ENCODE assay signal across 26 mouse cellular contexts in genomic region chr3:131141546-131141945, GRCm38 (mm10). TPM values are rescaled to one million over a fixed set of nuclear protein-coding genes. Genes with fewer than 3 reads are reported as not detected.
A peak's percentile ranks its signal among the peaks of the same experiment; 100 is the strongest.
DNase-seq lines count a peak whose midpoint lies in the region; ATAC-seq and TF ChIP-seq lines count a peak whose summit lies in the region.
"Had no signal": no experiment of that assay in that cellular context is flagged by ENCODE, and none has a peak within 500 bp of the region (broad histone marks: within the 10 kb centered on the region; RNA-seq: fewer than 3 reads in every experiment).

No protein-coding gene starts in this region.

- DNase-seq in forebrain, embryonic 11.5 days (ENCODE audit: low spot score), result peak; percentile 64
- peak; percentile 41 for DNase-seq in brain, embryonic 14.5 days (ENCODE audit: low read depth)
- DNase-seq in retina, embryonic 14.5 days (ENCODE audit: low spot score), result peak; percentile 43
- DNase-seq in thymus, postnatal 14 days, result peak; percentile 82
- no peak for DNase-seq in spleen, postnatal 36 days (ENCODE audit: low spot score in 2 of 2)
- no peak for DNase-seq in urinary bladder, postnatal 36 days (ENCODE audit: low spot score in 2 of 2)
- DNase-seq in kidney, adult 8-10 months, result no peak
- DNase-seq: adrenal gland, postnatal 36 days; cerebellum, adult 11-12 months; cerebellum, postnatal 10 days; gastrocnemius, postnatal 36 days; heart, postnatal 36 days; kidney, adult 9 months; kidney, postnatal 25 days; liver, embryonic 13.5 days; lung, postnatal 4 days; right cerebral cortex, adult 18-20 months had no signal

- no peak for ATAC-seq in forebrain, embryonic 11.5 days (replicated peaks; ENCODE audit: low FRiP score)
- ATAC-seq in forebrain, embryonic 12.5 days (ENCODE audit: low FRiP score), result no peak
- ATAC-seq: midbrain, embryonic 15.5 days had no signal

- H3K4me1 ChIP-seq in forebrain, embryonic 11.5 days (replicated peaks; ENCODE audit: control insufficient read depth, insufficient read depth, low read length), result peaks cover 17% of the 10 kb centered on the region; the same call in 1 of the 2 replicates
- peaks cover 46% of the 10 kb centered on the region for H3K4me1 ChIP-seq in forebrain, embryonic 12.5 days
- H3K4me1 ChIP-seq: liver, embryonic 13.5 days had no signal

- no peaks in the 10 kb centered on the region for H3K36me3 ChIP-seq in forebrain, embryonic 11.5 days (ENCODE audit: control insufficient read depth, insufficient read depth, low read length)
- no peaks in the 10 kb centered on the region for H3K36me3 ChIP-seq in forebrain, embryonic 12.5 days (replicated peaks)
- H3K36me3 ChIP-seq: heart, embryonic 15.5 days; hindbrain, embryonic 15.5 days; limb, embryonic 13.5 days; liver, embryonic 13.5 days; lung, embryonic 15.5 days; midbrain, embryonic 15.5 days; neural tube, embryonic 13.5 days had no signal

- H3K9ac ChIP-seq in forebrain, embryonic 11.5 days (ENCODE audit: low read length), result no peak overlapping the region
- no peak overlapping the region for H3K9ac ChIP-seq in forebrain, embryonic 12.5 days
- H3K9ac ChIP-seq: heart, embryonic 15.5 days; hindbrain, embryonic 15.5 days; limb, embryonic 13.5 days; liver, embryonic 13.5 days; lung, embryonic 15.5 days; midbrain, embryonic 15.5 days; neural tube, embryonic 13.5 days had no signal

- TF ChIP-seq POLR2A in brain, embryonic 14.5 days (IDR thresholded peaks at IDR 0.05; ENCODE audit: borderline replicate concordance, extremely low read depth, insufficient read depth, insufficient read length, poor library complexity, severe bottlenecking), result no peak

- TF ChIP-seq CTCF in brain, embryonic 14.5 days (IDR thresholded peaks at IDR 0.05; ENCODE audit: borderline replicate concordance, extremely low read depth, insufficient read depth, insufficient read length), result no peak

- 20% methylated on average over 4 of the region's 4 CpGs for WGBS in forebrain, embryonic 11.5 days
- 16% methylated on average over 4 of the region's 4 CpGs for WGBS in forebrain, embryonic 12.5 days

- H3K4me3 ChIP-seq in forebrain, embryonic 11.5 days (ENCODE audit: low read depth, low read length), result no peak overlapping the region
- H3K4me3 ChIP-seq in forebrain, embryonic 12.5 days (replicated peaks), result no peak overlapping the region
- H3K4me3 ChIP-seq: forebrain, embryonic 10.5 days; heart, embryonic 15.5 days; hindbrain, embryonic 15.5 days; limb, embryonic 13.5 days; liver, embryonic 13.5 days; lung, embryonic 15.5 days; midbrain, embryonic 15.5 days; myocyte; neural tube, embryonic 13.5 days had no signal

- H3K4me2 ChIP-seq in forebrain, embryonic 11.5 days (ENCODE audit: low read depth, low read length, severe bottlenecking), result no peak overlapping the region
- H3K4me2 ChIP-seq in forebrain, embryonic 12.5 days, result no peak overlapping the region
- H3K4me2 ChIP-seq: heart, embryonic 15.5 days; hindbrain, embryonic 15.5 days; limb, embryonic 13.5 days; liver, embryonic 13.5 days; lung, embryonic 15.5 days; midbrain, embryonic 15.5 days; neural tube, embryonic 13.5 days had no signal

- H3K9me3 ChIP-seq in forebrain, embryonic 11.5 days (ENCODE audit: control insufficient read depth, low read length), result no peaks in the 10 kb centered on the region
- H3K9me3 ChIP-seq in forebrain, embryonic 12.5 days, result no peaks in the 10 kb centered on the region
- H3K9me3 ChIP-seq: forebrain, embryonic 10.5 days; heart, embryonic 15.5 days; hindbrain, embryonic 15.5 days; limb, embryonic 13.5 days; liver, embryonic 13.5 days; lung, embryonic 15.5 days; midbrain, embryonic 15.5 days; neural tube, embryonic 13.5 days had no signal

- no peaks in the 10 kb centered on the region for H3K27me3 ChIP-seq in forebrain, embryonic 11.5 days (ENCODE audit: control insufficient read depth, insufficient read depth, low read length)
- H3K27me3 ChIP-seq in forebrain, embryonic 12.5 days, result peaks cover 6% of the 10 kb centered on the region; the same call in 1 of the 2 replicates
- H3K27me3 ChIP-seq: heart, embryonic 15.5 days; limb, embryonic 13.5 days; lung, embryonic 15.5 days; midbrain, embryonic 15.5 days had no signal

- H3K27ac ChIP-seq in forebrain, embryonic 11.5 days (ENCODE audit: low read depth, low read length), result no peak overlapping the region
- H3K27ac ChIP-seq in forebrain, embryonic 12.5 days, result no peak overlapping the region
- H3K27ac ChIP-seq: forebrain, embryonic 10.5 days; heart, embryonic 15.5 days; hindbrain, embryonic 15.5 days; limb, embryonic 13.5 days; liver, embryonic 13.5 days; lung, embryonic 15.5 days; midbrain, embryonic 15.5 days; neural tube, embryonic 13.5 days had no signal

RNA-seq across cellular contexts. Expression of gene Lef1, which starts 31.3 kb away (rescaled TPM):
- polyA plus RNA-seq in forebrain, embryonic 11.5 days (2014; fragmentation: Nextera tagmentation; extraction: Ambion mirVana), result 60.8 and 70.0 TPM in 2 replicates
- 48.5 and 55.1 TPM in 2 replicates for polyA plus RNA-seq in forebrain, embryonic 12.5 days (2016; fragmentation: Nextera tagmentation; extraction: Ambion mirVana)
- polyA plus RNA-seq in brain, embryonic 14.5 days (2012; rRNA removed), result 36.5 and 54.7 TPM in 2 replicates

Comparison
In these comparisons a context has a peak if more than half of its experiments do, and no peak if none do; other contexts are left out.
1. DNase-seq: peak in forebrain, embryonic 11.5 days (single experiment), brain, embryonic 14.5 days (single experiment), retina, embryonic 14.5 days (single experiment) and thymus, postnatal 14 days (single experiment); none in spleen, postnatal 36 days (0 of 2), urinary bladder, postnatal 36 days (0 of 2) and kidney, adult 8-10 months (0 of 2).